Mouse (Mus musculus): ENCODE data around the gene Peli1. TPM values are rescaled to one million over a fixed set of nuclear protein-coding genes. Genes with fewer than 3 reads are reported as not detected.
A peak's percentile ranks its signal among the peaks of the same experiment; 100 is the strongest.

Gene Peli1
- polyA plus RNA-seq, 1 experiment from 2014 or later: 53.2 TPM

DNA sequence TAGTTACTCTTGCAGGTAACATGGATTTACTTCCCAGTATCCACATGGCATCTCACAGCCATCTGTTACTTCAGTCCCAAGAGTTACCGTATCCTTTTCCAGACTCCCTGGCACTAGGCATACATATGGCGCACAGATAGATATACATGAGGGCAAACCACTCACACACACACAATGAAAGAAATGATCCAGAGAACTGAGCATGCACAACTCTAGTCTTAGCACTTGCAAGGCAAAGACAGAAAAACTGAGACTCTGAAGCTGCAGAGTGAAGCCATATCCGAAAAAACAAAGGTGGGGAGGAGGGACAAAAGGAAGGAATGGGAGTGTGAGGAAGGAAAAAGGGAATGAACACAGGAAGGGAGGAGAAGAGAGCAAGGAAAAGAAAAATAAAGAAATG, 27.8 kb upstream of the Peli1 start:
- no peak overlapping the region for H3K4me3 ChIP-seq
- DNase-seq (ENCODE audit: extremely low spot score, low spot score): no peak
- H3K9me3 ChIP-seq: no peaks in the 10 kb centered on the region
- peaks cover 6% of the 10 kb centered on the region for H3K4me1 ChIP-seq
- H3K27me3 ChIP-seq (ENCODE audit: poor library complexity, severe bottlenecking): no peaks in the 10 kb centered on the region
- H3K36me3 ChIP-seq (replicated peaks): no peaks in the 10 kb centered on the region
- WGBS: 92% methylated on average over 3 of the region's 3 CpGs
- no peak overlapping the region for H3K27ac ChIP-seq

DNA sequence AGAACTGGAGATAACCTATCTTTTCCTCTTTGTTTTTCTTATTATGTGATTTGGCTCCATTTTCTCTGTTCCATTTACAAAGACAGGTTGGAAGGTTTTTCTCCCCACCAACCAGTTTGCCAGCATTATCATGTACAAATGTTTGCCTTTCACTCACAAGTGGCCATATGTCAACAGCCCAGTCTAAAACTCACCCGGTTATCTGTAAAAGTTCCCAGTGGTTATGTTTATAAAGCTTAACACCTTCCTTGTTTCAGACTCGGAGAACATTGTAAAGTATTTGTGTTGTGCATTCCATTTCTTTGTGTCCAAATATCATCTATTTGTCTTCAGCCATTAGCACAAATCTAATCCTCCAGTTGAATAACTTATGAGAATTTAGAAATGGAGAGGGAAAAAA, 11.7 kb upstream of the Peli1 start:
- Histone ChIP-seq H3K4me1 (peaks cover 4% of the 10 kb centered on the region; the same call in 1 of the 2 replicates), H3K27ac (no peak overlapping the region), H3K9me3 (no peaks in the 10 kb centered on the region), H3K27me3 (ENCODE audit: poor library complexity, severe bottlenecking) (no peaks in the 10 kb centered on the region), H3K36me3 (replicated peaks) (no peaks in the 10 kb centered on the region), H3K4me3 (no peak overlapping the region)
- 89% methylated on average over 2 of the region's 2 CpGs for WGBS
- no peak for DNase-seq (ENCODE audit: extremely low spot score, low spot score)

DNA sequence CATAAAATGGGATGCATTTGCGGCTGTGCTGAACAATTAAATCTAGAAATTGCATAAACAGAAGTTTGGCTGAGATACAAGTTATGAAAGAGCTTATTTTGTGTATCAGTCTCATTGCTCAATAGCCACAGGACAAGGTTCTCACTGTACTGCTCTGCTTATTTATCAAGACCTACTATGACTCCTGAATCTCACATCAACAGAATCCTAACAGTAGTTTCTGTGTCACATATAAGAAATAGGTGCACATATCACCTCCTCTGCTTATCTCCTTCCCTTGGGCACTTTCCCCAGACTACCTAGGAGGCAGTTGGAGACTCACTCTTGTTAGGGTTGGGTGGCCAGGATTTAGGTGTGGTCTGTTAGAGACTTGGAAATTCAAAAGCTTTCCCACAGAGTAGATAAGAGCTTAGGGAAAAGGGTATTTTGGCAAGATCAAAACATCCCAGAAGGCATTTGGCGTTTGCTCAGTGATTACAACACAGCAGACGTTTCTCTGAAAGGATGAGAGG, 11.2 kb upstream of the Peli1 start:
- Histone ChIP-seq H3K36me3 (replicated peaks) (no peaks in the 10 kb centered on the region), H3K4me1 (peaks cover 4% of the 10 kb centered on the region; the same call in 1 of the 2 replicates), H3K4me3 (no peak overlapping the region), H3K27me3 (ENCODE audit: poor library complexity, severe bottlenecking) (no peaks in the 10 kb centered on the region), H3K9me3 (no peaks in the 10 kb centered on the region), H3K27ac (no peak overlapping the region)
- 58% methylated on average over 3 of the region's 3 CpGs for WGBS
- no peak for DNase-seq (ENCODE audit: extremely low spot score, low spot score)

DNA sequence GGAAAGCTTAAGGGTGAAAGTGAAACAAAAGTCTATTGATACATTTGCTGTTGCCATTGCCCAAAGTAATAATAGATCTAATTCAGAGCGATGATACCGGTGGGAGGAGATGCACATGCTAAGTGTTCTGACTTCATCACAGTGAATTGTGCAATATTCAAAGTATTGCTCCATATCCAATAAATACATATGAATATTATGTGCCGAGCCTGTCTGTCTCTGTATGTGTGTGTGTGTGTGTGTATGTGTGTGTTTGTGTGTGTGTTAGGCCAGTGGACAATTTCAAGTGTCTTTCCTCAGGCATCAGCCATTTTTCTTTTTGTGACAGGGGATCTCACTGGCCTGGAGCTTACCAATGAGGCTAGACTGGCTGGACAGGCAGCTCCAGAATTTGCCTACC, 9.9 kb upstream of the Peli1 start:
- DNase-seq (ENCODE audit: extremely low spot score, low spot score): no peak
- WGBS: 92% methylated on average over 3 of the region's 3 CpGs
- Histone ChIP-seq H3K27ac (no peak overlapping the region), H3K4me1 (peaks cover 4% of the 10 kb centered on the region; the same call in 1 of the 2 replicates), H3K36me3 (replicated peaks) (no peaks in the 10 kb centered on the region), H3K4me3 (no peak overlapping the region), H3K27me3 (ENCODE audit: poor library complexity, severe bottlenecking) (no peaks in the 10 kb centered on the region), H3K9me3 (no peaks in the 10 kb centered on the region)

DNA sequence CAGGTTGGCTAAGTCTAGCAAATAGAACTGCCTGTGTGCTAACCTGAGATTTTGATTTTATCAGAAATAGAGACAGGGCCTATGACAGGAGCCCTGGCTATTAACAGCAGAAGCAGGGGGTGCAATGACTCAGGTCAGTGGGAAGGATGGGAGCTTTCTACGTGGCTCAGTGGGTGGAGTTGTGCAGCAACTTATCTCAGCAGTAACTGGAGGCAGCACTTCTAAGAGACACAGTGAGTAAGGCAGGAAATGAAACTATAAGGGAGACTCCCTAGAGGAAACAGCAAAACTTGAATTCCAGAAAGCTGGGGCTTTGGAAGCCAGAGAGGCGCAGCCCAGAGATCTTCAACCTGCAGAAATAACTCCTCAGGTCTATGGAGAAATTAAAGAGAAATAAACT, 8.4 kb upstream of the Peli1 start:
- H3K4me1 ChIP-seq: peaks cover 4% of the 10 kb centered on the region; the same call in 1 of the 2 replicates
- no peak overlapping the region for H3K4me3 ChIP-seq
- DNase-seq (ENCODE audit: extremely low spot score, low spot score): no peak

DNA sequence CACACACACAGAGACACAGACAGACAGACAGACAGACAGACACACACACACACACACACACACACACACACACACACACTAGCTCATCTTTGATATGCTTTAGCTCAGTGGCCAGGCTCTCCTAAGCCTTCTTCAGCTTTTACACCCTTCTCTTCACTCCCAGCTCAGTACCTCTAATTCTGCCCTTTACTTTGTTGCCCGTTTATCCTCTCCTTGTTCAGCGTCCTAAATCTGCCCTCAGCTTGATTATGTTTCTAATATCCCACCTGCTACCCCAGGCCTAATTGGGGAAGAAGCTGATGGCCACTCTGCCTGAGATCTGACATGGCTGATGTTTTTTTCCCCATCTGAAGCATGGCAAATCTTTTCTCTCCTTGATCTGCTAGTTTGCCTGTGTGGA, 2.7 kb upstream of the Peli1 start:
- Histone ChIP-seq H3K4me1 (peaks cover 10% of the 10 kb centered on the region), H3K4me3 (no peak overlapping the region), H3K27ac (no peak overlapping the region), H3K36me3 (replicated peaks) (no peaks in the 10 kb centered on the region), H3K27me3 (ENCODE audit: poor library complexity, severe bottlenecking) (no peaks in the 10 kb centered on the region), H3K9me3 (no peaks in the 10 kb centered on the region)
- WGBS: 36% methylated on average over 2 of the region's 2 CpGs
- DNase-seq (ENCODE audit: extremely low spot score, low spot score): no peak

More for the DNA sequence above, 8.4 kb upstream of the Peli1 start:
- Histone ChIP-seq H3K27ac (no peak overlapping the region), H3K27me3 (ENCODE audit: poor library complexity, severe bottlenecking) (no peaks in the 10 kb centered on the region), H3K9me3 (no peaks in the 10 kb centered on the region), H3K36me3 (replicated peaks) (no peaks in the 10 kb centered on the region)
- 64% methylated on average over 2 of the region's 2 CpGs for WGBS

DNA sequence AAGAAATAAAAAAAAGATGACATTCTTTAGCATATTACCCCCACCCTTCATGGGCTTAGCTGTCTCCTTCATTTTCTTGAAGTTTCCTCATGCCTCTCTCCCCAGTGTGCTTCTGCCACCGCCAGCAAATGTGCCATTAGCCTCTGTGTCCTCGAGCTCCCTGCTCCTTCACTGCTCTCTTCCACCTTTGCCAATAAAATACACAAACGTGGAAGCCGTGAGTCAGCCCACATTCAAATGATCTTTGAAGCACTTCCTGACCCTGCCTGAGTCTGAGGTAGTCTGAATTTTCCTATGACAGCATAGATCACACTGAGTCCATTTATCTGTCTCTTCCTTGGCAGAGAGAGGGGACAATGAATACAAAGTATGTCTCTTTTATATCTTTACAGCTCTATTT, 1.5 kb upstream of the Peli1 start:
- H3K9me3 ChIP-seq: no peaks in the 10 kb centered on the region
- peaks cover 4% of the 10 kb centered on the region for H3K36me3 ChIP-seq (replicated peaks)
- 76% methylated on average over 4 of the region's 4 CpGs for whole genome bisulfite sequencing
- DNase-seq (ENCODE audit: extremely low spot score, low spot score): no peak
- H3K4me1 ChIP-seq: peaks cover 22% of the 10 kb centered on the region
- H3K27me3 ChIP-seq (ENCODE audit: poor library complexity, severe bottlenecking): no peaks in the 10 kb centered on the region
- no peak overlapping the region for H3K4me3 ChIP-seq
- H3K27ac ChIP-seq: no peak overlapping the region

DNA sequence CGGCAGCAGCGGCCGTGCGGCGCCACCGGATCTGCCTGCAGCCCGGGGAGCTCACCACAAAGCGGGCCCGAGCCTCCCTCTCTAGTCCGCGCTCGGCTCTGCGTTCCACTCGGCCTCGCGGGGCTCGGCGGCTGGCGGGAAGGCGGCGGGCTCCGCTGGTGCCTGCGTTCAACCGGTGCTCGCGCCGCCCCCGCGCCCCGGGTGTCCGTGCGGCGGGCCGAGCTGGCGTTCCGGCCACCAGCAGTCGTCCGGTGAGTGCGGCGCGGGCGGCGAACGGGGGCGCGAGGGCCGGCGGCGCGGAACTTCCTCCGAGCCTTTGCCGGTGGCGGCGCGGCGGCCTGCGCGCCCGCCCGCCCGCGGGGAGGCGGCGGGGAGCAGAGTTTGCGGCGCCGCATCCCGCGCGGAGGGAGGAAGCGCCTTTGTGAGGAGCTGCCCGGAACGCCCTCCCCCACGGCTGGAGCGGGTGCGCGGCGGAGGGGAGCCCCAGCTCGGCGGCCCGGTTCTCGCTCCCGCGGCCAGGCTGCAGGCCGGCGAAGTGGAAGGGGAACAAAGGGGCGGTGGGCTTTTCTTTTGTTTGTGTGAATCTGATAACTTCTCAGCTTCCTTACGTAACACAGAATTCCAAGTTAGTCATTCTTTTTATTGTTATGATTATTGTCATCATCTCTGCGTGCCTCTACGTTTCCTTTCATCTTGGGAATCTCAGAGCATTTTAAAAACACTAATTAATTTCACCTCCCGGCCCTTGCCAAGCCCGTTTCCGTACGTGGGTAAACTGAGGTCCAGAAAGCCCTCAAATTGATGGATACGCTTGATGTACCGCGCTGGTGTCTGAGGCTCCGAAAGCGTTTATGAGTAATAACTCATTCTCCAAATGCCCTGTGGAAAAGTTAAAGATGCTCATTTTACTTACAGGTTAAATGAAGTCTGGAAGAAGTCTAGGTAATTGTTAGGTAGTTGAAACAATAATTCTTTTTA, 626 bp downstream of the Peli1 start:
- peaks cover 22% of the 10 kb centered on the region for H3K36me3 ChIP-seq (replicated peaks)
- DNase-seq (ENCODE audit: extremely low spot score, low spot score): peak; percentile 59
- under 1% methylated on average over 97 of the region's 99 CpGs for WGBS
- peaks cover 5% of the 10 kb centered on the region; the same call in 1 of the 2 replicates for H3K9me3 ChIP-seq
- H3K4me1 ChIP-seq: peaks cover 22% of the 10 kb centered on the region
- no peaks in the 10 kb centered on the region for H3K27me3 ChIP-seq (ENCODE audit: poor library complexity, severe bottlenecking)
- H3K27ac ChIP-seq: peak overlapping the region; percentile 99
- peak overlapping the region; percentile 93 for H3K4me3 ChIP-seq

DNA sequence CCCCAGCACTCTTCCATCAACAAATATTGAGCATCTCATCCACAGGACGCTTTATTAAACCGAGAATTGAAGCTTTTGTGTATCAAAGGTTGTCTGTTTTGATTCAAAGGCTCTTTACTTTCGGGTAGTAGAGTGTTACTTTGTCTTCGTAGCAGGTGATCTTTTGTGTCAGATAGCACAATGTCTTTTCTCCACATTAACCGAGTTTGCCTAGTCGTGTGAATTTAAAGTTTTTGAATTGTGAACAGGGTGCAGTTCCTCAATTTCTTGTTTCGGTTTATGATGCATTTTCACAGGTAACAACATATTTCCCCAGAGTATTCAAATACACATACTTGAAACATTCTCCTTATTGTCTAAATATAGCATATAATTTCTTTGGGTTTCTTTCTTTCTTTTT, 1.5 kb downstream of the Peli1 start:
- Histone ChIP-seq H3K9me3 (peaks cover 6% of the 10 kb centered on the region; the same call in 1 of the 2 replicates), H3K4me3 (peak overlapping the region; percentile 93), H3K4me1 (peaks cover 22% of the 10 kb centered on the region), H3K27me3 (ENCODE audit: poor library complexity, severe bottlenecking) (no peaks in the 10 kb centered on the region), H3K36me3 (replicated peaks) (peaks cover 29% of the 10 kb centered on the region), H3K27ac (peak overlapping the region; percentile 99)
- 14% methylated on average over 7 of the region's 7 CpGs for WGBS
- no peak for DNase-seq (ENCODE audit: extremely low spot score, low spot score)

DNA sequence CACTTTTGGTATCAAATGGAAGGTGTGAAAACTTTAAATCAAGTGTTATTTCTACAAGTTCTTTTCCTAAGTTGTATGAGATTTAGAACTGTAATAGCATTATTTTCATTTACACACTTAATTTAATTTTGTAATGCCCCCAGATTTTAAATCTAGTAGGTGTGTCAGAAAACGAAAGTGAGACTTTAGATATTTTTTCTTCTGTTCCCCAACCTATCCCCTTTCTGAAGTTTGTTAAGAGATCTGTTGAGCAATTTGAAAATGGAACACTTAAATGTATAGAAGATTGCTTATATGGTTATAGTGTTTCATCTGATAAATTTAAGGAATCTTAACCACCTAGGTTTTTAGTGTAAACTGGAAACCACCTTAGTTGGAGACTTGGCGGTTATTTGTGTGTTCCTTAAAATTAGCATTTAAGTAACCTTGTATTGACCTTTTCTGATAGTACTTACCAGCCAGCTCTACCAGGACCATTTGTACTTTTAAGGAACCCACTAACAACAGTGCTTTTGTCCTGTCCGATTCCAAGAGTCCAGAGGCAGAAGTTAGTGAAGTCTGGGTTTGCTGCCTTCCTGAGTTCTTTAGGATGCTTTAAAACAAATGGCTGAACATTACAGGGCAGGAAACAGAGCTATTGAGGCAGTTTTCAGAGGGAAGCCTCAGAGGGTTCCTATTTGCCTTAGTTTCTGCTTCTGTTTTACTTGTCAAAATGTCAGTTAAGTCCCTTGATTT, 2.2 kb downstream of the Peli1 start:
- H3K4me1 ChIP-seq: peaks cover 22% of the 10 kb centered on the region
- no peaks in the 10 kb centered on the region for H3K27me3 ChIP-seq (ENCODE audit: poor library complexity, severe bottlenecking)
- peaks cover 6% of the 10 kb centered on the region; the same call in 1 of the 2 replicates for H3K9me3 ChIP-seq
- H3K27ac ChIP-seq: no peak overlapping the region; the same call in 1 of the 2 replicates
- peaks cover 35% of the 10 kb centered on the region for H3K36me3 ChIP-seq (replicated peaks)
- DNase-seq (ENCODE audit: extremely low spot score, low spot score): no peak
- H3K4me3 ChIP-seq: peak overlapping the region; percentile 93
- WGBS: 52% methylated on average over 3 of the region's 3 CpGs

DNA sequence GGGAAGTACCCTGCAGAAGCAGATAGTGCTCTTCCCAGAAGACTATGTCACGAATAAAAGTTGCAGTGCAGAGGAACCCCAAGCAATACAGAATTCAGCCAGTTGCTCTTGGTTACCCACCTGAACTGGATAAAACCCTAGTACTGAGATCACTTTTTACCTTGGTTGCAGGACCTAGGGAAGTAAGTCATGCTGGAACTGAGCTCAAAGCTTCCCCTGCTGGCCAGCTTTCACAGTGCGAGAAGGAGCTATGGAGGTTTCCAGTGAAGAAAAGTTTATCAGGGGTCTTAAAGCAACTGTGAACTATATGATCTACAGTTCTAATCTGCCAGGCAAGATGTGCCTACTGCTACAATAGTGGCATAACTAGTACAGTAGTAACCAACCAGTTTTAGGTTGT, 5.5 kb downstream of the Peli1 start:
- no peak overlapping the region for H3K27ac ChIP-seq
- H3K9me3 ChIP-seq: peaks cover 6% of the 10 kb centered on the region; the same call in 1 of the 2 replicates
- no peaks in the 10 kb centered on the region for H3K27me3 ChIP-seq (ENCODE audit: poor library complexity, severe bottlenecking)
- WGBS: 89% methylated on average over 2 of the region's 2 CpGs
- H3K4me3 ChIP-seq: no peak overlapping the region
- H3K36me3 ChIP-seq (replicated peaks): peaks cover 38% of the 10 kb centered on the region
- DNase-seq (ENCODE audit: extremely low spot score, low spot score): no peak
- peaks cover 15% of the 10 kb centered on the region for H3K4me1 ChIP-seq

DNA sequence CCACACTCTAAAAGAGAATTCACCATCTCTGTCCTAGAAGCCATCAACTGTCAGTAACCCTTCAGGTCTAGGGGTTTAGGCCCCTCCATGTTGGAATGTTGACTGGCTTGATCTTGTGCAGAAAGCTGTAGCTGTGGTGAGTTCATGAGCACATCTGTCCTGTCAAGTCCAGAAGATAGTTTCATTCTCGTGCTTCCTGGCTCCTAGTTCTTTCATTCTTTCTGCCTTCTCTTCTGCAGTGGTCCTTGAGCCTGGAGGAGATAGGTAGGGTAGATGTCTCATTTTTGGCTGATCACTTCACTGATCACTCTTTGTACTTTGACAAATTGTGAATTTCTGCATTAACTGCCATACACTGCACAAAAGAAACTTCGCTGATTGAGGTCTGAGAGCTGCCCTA, 7.4 kb downstream of the Peli1 start:
- no peak for DNase-seq (ENCODE audit: extremely low spot score, low spot score)
- H3K4me1 ChIP-seq: peaks cover 10% of the 10 kb centered on the region
- WGBS: 83% methylated on average over 2 of the region's 2 CpGs
- peaks cover 6% of the 10 kb centered on the region; the same call in 1 of the 2 replicates for H3K9me3 ChIP-seq
- H3K27me3 ChIP-seq (ENCODE audit: poor library complexity, severe bottlenecking): no peaks in the 10 kb centered on the region
- H3K27ac ChIP-seq: no peak overlapping the region
- H3K36me3 ChIP-seq (replicated peaks): peaks cover 38% of the 10 kb centered on the region
- H3K4me3 ChIP-seq: no peak overlapping the region
